Mouse (Mus musculus): ENCODE measurements around the gene Rbm20. TPM values are rescaled to one million over a fixed set of nuclear protein-coding genes. Genes with fewer than 3 reads are reported as not detected.

The Rbm20 gene
- polyA plus RNA-seq, 1 experiment from 2014 or later = 4.9 TPM

GRCm38 (mm10) chr19:53701434-53701833 is 24.3 kb downstream of the Rbm20 start:
- H3K4me1 ChIP-seq = peaks cover 14% of the 10 kb centered on the region; the same call in 1 of the 2 replicates
- no peak for ATAC-seq (replicated peaks)
- no peaks in the 10 kb centered on the region for H3K27me3 ChIP-seq
- no peak overlapping the region for H3K4me2 ChIP-seq (replicated peaks)
- H3K9me3 ChIP-seq = no peaks in the 10 kb centered on the region
- no peak overlapping the region for H3K9ac ChIP-seq (replicated peaks)
- H3K4me3 ChIP-seq = no peak overlapping the region
- WGBS = 93% methylated on average over 9 of the region's 9 CpGs
- no peak overlapping the region for H3K27ac ChIP-seq (replicated peaks)
- no peaks in the 10 kb centered on the region for H3K36me3 ChIP-seq

DNA sequence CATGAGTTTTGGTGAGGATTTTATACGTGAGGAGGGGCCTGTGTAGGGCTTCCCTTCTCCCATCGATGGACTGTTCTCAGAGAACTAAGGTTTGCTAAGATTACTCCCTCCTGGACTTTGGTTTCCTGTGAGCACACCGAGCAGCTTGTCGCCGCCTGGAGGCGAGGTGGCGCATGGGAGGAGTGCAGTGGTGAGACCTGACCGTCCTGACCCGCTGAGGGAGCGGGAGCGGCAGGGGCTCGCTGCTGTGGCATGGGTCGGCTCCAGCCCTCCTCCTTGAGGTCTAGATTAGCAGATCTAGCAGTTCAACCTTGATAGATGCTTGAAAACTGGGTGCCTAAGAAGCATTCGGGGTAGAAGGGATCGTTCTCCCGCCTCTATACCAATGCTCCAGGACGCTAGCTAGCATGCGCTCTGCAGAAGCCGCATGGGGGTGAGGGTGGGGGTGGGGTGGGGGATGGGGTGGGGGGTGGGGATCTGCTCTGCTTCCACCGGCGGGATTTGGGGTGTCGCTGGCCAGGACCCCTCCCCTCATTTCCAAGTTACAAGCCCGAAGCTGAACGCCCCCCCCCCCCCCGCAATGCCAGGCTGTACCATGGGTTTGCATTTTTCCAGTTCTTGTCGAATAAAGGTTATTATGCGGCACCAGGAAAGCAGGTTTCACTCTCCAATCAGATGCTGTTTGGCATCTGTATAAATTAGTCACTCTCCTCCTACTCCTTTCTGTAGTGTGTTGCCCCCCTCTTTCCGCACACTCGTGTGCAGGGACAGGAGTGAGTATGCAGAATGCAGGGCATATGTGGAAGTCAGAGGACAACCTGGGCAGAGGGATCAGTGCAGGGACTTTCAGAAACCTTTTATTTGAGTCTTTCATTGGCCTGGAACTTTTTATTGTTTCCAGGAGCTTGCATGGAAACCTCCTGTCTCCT is 28.1 kb downstream of the Rbm20 start:
- Histone ChIP-seq H3K4me1 (peaks cover 3% of the 10 kb centered on the region; the same call in 1 of the 2 replicates), H3K4me3 (peak overlapping the region; percentile 44), H3K9me3 (no peaks in the 10 kb centered on the region), H3K27ac (replicated peaks) (no peak overlapping the region), H3K27me3 (no peaks in the 10 kb centered on the region), H3K36me3 (no peaks in the 10 kb centered on the region), H3K4me2 (replicated peaks) (peak overlapping the region; percentile 54), H3K9ac (replicated peaks) (peak overlapping the region; percentile 43)
- ATAC-seq (replicated peaks) = peak; percentile 92
- 2% methylated on average over 29 of the region's 29 CpGs for WGBS

DNA sequence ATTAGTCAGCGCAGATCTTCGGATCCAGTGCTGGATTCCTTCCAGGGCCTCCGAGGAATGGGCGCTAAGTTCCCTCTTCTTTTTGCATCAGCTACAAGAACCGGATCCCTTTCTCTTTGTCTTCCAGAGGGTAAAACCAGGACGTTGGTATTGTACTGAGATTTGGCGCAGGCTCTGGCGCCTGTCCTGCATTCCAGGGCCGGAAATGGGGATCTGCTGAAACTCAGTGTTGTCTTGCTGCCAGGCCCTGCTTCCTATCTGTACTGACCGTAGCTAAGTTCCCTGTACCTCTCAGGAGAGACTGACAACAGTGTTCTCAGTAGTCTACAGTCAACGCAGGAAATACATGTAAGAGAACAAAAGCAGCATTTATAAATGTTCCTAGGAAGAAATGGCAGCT is 31.3 kb downstream of the Rbm20 start:
- Histone ChIP-seq H3K4me2 (replicated peaks) (no peak overlapping the region), H3K27me3 (no peaks in the 10 kb centered on the region), H3K36me3 (no peaks in the 10 kb centered on the region), H3K9ac (replicated peaks) (no peak overlapping the region), H3K4me3 (no peak overlapping the region), H3K9me3 (no peaks in the 10 kb centered on the region), H3K4me1 (peaks cover 3% of the 10 kb centered on the region; the same call in 1 of the 2 replicates), H3K27ac (replicated peaks) (no peak overlapping the region)
- no peak for ATAC-seq (replicated peaks)
- WGBS = 61% methylated on average over 11 of the region's 11 CpGs

GRCm38 (mm10) chr19:53710861-53711260 is 33.8 kb downstream of the Rbm20 start:
- H3K9ac ChIP-seq (replicated peaks) = no peak overlapping the region
- no peak overlapping the region for H3K4me3 ChIP-seq
- ATAC-seq (replicated peaks) = no peak
- H3K4me1 ChIP-seq = no peaks in the 10 kb centered on the region
- no peak overlapping the region for H3K4me2 ChIP-seq (replicated peaks)
- no peaks in the 10 kb centered on the region for H3K36me3 ChIP-seq
- WGBS = 63% methylated on average over 4 of the region's 4 CpGs
- no peak overlapping the region for H3K27ac ChIP-seq (replicated peaks)
- H3K27me3 ChIP-seq = no peaks in the 10 kb centered on the region
- 0 out of 2 replicates have a peak, but pooled peaks cover 7% of the 10 kb centered on the region for H3K9me3 ChIP-seq

- 0 out of 2 replicates have a peak, but pooled peaks cover 7% of the 10 kb centered on the region for H3K9me3 ChIP-seq
- H3K9ac ChIP-seq (replicated peaks) = no peak overlapping the region
- H3K27ac ChIP-seq (replicated peaks) = no peak overlapping the region
- H3K27me3 ChIP-seq = no peaks in the 10 kb centered on the region
- 58% methylated on average over 8 of the region's 8 CpGs for WGBS
- no peaks in the 10 kb centered on the region for H3K36me3 ChIP-seq
- no peaks in the 10 kb centered on the region for H3K4me1 ChIP-seq
- no peak overlapping the region for H3K4me2 ChIP-seq (replicated peaks)
- H3K4me3 ChIP-seq = no peak overlapping the region
- no peak for ATAC-seq (replicated peaks)
These were observed 34.3 kb downstream of the Rbm20 start for GRCm38 (mm10) chr19:53711261-53711890.

- WGBS = 71% methylated on average over 7 of the region's 7 CpGs
- no peak for ATAC-seq (replicated peaks)
- 0 out of 2 replicates have a peak, but pooled peaks cover 7% of the 10 kb centered on the region for H3K9me3 ChIP-seq
- no peak overlapping the region for H3K9ac ChIP-seq (replicated peaks)
- no peak overlapping the region for H3K27ac ChIP-seq (replicated peaks)
- H3K4me3 ChIP-seq = no peak overlapping the region
- no peaks in the 10 kb centered on the region for H3K36me3 ChIP-seq
- H3K27me3 ChIP-seq = no peaks in the 10 kb centered on the region
- no peak overlapping the region for H3K4me2 ChIP-seq (replicated peaks)
- no peaks in the 10 kb centered on the region for H3K4me1 ChIP-seq
These were observed 35.4 kb downstream of the Rbm20 start for GRCm38 (mm10) chr19:53712297-53713025.

DNA sequence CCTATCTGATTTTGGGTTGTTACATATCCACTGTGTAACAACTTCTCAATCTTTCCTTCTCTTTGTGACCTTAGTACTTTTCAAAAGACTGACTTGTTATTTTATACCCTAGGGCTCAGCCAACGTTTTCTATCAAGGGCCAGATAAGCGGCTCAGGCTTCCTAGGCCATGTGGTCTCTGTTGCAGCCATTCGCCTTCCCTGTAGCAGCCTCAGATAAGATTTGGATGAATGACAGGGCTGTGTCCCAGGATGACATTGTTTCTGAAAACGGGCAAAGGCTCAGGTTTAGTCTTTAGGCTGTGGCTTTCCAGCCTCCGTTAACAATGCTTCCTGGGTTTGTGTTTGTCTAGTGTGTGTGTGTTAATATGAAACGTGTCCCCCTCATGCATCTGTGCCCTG is 36.3 kb downstream of the Rbm20 start:
- ATAC-seq (replicated peaks) = no peak
- H3K27ac ChIP-seq (replicated peaks) = no peak overlapping the region
- H3K9me3 ChIP-seq = 0 out of 2 replicates have a peak, but pooled peaks cover 7% of the 10 kb centered on the region
- no peaks in the 10 kb centered on the region for H3K27me3 ChIP-seq
- H3K36me3 ChIP-seq = no peaks in the 10 kb centered on the region
- no peak overlapping the region for H3K9ac ChIP-seq (replicated peaks)
- no peak overlapping the region for H3K4me3 ChIP-seq
- H3K4me2 ChIP-seq (replicated peaks) = no peak overlapping the region
- H3K4me1 ChIP-seq = no peaks in the 10 kb centered on the region
- WGBS = 80% methylated on average over 6 of the region's 6 CpGs

- no peaks in the 10 kb centered on the region for H3K36me3 ChIP-seq
- 93% methylated on average over 7 of the region's 7 CpGs for WGBS
- no peak overlapping the region for H3K4me3 ChIP-seq
- ATAC-seq (replicated peaks) = no peak
- H3K9me3 ChIP-seq = 0 out of 2 replicates have a peak, but pooled peaks cover 7% of the 10 kb centered on the region
- no peaks in the 10 kb centered on the region for H3K27me3 ChIP-seq
- no peak overlapping the region for H3K27ac ChIP-seq (replicated peaks)
- H3K4me1 ChIP-seq = no peaks in the 10 kb centered on the region
- no peak overlapping the region for H3K4me2 ChIP-seq (replicated peaks)
- H3K9ac ChIP-seq (replicated peaks) = no peak overlapping the region
These were observed 39.4 kb downstream of the Rbm20 start for GRCm38 (mm10) chr19:53716469-53716868.

DNA sequence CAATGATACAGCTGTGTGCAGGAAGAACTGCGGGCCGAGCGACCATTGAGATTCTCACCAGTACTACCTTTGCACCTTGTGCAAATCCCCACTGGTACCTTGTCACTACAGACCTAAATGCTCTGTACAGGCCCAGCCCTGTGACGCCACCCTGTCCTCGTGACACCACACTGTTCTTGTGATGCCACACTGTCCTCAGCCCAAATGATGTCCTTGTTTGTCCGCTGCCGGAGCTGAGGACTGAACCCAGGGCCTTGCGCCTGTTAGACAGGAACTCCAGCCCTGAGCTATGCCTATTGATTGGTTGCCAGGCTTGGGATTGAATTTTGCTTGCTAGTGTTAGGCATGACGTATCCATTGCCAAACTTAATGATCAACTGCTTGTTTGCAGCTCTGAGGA is 40.3 kb downstream of the Rbm20 start:
- WGBS = 80% methylated on average over 9 of the region's 9 CpGs
- Histone ChIP-seq H3K27ac (replicated peaks) (no peak overlapping the region), H3K4me1 (no peaks in the 10 kb centered on the region), H3K4me2 (replicated peaks) (no peak overlapping the region), H3K36me3 (no peaks in the 10 kb centered on the region), H3K9me3 (0 out of 2 replicates have a peak, but pooled peaks cover 7% of the 10 kb centered on the region), H3K9ac (replicated peaks) (no peak overlapping the region), H3K27me3 (no peaks in the 10 kb centered on the region), H3K4me3 (no peak overlapping the region)
- ATAC-seq (replicated peaks) = no peak

DNA sequence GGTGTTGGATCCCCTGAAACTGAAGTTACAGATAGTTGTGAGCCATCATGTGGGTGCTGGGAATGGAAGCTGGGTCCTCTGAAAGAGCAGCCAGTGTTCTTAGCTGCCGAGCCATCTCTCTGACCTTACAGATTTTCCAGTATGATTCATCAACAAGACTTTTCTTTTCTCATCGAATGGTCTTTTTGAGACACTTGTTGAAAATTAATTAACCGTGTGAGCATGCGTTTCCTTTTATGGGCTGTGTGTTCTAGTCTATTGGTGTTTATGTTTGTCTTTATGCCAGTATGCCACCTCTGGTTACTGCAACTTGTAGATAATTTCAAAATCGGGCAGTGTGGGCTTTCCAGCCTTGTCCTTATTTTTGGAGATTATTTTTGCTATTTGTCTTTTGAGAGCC is 45.1 kb downstream of the Rbm20 start:
- H3K4me2 ChIP-seq (replicated peaks) = no peak overlapping the region
- WGBS = 67% methylated on average over 5 of the region's 5 CpGs

GRCm38 (mm10) chr19:53724053-53724452 is 46.9 kb downstream of the Rbm20 start:
- no peaks in the 10 kb centered on the region for H3K27me3 ChIP-seq
- H3K4me2 ChIP-seq (replicated peaks) = no peak overlapping the region
- no peak for ATAC-seq (replicated peaks)
- no peaks in the 10 kb centered on the region for H3K4me1 ChIP-seq
- H3K27ac ChIP-seq (replicated peaks) = no peak overlapping the region
- no peaks in the 10 kb centered on the region for H3K9me3 ChIP-seq
- no peak overlapping the region for H3K9ac ChIP-seq (replicated peaks)
- 85% methylated on average over 5 of the region's 5 CpGs for WGBS
- H3K4me3 ChIP-seq = no peak overlapping the region
- H3K36me3 ChIP-seq = no peaks in the 10 kb centered on the region

More for the DNA sequence above, 45.1 kb downstream of the Rbm20 start:
- ATAC-seq (replicated peaks) = no peak
- no peaks in the 10 kb centered on the region for H3K4me1 ChIP-seq
- no peak overlapping the region for H3K9ac ChIP-seq (replicated peaks)
- no peaks in the 10 kb centered on the region for H3K9me3 ChIP-seq
- H3K27ac ChIP-seq (replicated peaks) = no peak overlapping the region
- no peaks in the 10 kb centered on the region for H3K36me3 ChIP-seq
- no peak overlapping the region for H3K4me3 ChIP-seq
- no peaks in the 10 kb centered on the region for H3K27me3 ChIP-seq

DNA sequence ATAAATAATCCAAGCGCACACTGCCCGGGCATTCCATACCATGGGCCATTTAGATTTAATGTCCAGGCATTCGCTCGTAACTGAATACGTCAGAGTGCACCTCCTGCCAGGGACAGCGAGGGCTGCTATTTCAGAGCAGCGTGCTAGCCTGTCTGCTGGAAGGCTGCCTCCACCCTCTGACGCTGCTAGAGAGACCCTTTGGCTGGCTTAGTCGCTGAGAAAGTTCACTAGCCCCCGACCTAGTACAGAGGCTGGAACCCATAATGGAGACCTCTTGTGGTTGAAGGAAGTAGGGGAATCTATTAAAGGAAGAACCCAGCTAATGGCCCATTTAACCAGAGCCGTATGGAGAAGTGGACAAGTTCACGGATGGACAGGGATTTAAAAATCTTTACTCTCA is 49.2 kb downstream of the Rbm20 start:
- WGBS = 36% methylated on average over 12 of the region's 12 CpGs
- H3K27ac ChIP-seq (replicated peaks) = no peak overlapping the region
- no peaks in the 10 kb centered on the region for H3K36me3 ChIP-seq
- no peak overlapping the region for H3K4me2 ChIP-seq (replicated peaks)
- H3K9me3 ChIP-seq = no peaks in the 10 kb centered on the region
- H3K27me3 ChIP-seq = no peaks in the 10 kb centered on the region
- H3K4me3 ChIP-seq = no peak overlapping the region
- no peak overlapping the region for H3K9ac ChIP-seq (replicated peaks)
- no peaks in the 10 kb centered on the region for H3K4me1 ChIP-seq
- no peak for ATAC-seq (replicated peaks)
